Mouse (Mus musculus) fat pad, adult 2 months (tissue): Measurements from ENCODE around the gene Gm3005.
"Not testable (repeated sequence)": the region's sequence is repeated elsewhere in the genome, so short reads cannot be mapped to it uniquely, and the experiment has no call there.

Experiments used
- DNase-seq: peaks from one replicate; pipeline ENCODE4 v3.0.0-alpha.2; 2011; ENCODE audit warnings: low read depth, low spot score; ENCODE audit errors: extremely low read depth

The Gm3005 gene

DNA sequence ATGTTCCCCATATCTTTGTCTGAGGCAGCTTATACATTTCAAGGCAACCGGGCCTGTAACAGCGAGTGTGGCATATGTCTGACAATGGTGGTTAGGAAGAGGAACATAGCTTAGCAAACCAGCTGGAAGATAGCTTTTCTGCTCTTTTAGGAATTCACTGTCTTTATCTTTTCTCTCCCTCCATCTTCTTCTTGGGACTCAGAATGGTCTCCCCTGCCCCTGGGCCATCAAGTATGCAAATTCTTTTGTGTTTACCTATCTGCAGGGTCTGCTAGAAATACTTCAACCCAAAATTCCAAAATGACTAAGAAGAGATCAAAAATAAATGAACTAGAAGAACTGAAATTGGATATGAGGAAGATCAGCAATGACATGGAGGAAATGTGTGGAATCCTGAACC, at the start of gene Gm3005:
TSS of gene Gm3005 (plus strand) at position 301 of the 400 bp plus-strand sequence.
- not testable (repeated sequence) for DNase-seq

DNA sequence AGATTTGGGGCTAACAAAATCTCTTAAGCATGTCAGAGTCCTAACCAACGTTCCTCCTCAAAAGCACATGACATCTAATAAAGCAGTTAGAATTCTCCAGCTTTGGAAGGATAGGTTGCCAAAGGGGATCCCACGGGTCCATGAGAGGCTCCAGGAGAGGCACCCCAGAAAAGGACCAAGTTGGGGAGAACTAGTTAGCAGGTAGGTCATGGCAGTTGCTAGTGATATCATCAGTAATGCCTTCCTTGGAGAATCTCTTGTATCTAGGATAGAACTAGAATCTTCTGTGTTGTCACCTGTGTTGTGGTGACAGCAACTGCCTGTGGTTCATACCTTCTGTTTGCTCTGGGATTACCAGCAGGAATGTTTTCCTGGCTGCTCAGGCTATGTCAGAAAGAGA, 33.1 kb upstream of the Gm3005 start, which contains the start of gene Gm10413:
TSS of gene Gm10413 (plus strand) at position 301 of the 400 bp plus-strand sequence.
- DNase-seq, result not testable (repeated sequence)

DNA sequence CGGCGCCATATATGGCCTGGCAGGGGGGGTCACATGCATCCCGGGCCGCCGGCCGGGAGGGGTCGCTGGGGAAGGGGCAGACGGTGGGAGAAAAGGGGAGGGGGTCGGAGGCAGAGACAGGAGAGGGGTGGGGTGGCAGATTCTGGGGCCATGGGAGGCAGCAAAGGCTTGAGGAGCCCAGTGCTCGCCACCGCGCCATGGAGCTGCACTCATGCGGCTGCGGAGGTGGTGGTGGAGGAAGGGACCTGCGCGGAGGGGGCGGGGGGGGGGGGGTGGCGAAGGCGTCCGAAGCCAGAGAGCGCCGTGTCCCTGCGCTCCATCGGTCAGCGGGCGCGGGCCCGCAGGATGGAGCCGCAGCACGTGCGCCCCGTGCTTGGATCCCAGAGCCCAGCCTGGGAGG, 15.6 kb upstream of the Gm3005 start, which contains the start of gene Gm10409:
TSS of gene Gm10409 (plus strand) at position 301 of the 400 bp plus-strand sequence.
- DNase-seq, result not testable (repeated sequence)

DNA sequence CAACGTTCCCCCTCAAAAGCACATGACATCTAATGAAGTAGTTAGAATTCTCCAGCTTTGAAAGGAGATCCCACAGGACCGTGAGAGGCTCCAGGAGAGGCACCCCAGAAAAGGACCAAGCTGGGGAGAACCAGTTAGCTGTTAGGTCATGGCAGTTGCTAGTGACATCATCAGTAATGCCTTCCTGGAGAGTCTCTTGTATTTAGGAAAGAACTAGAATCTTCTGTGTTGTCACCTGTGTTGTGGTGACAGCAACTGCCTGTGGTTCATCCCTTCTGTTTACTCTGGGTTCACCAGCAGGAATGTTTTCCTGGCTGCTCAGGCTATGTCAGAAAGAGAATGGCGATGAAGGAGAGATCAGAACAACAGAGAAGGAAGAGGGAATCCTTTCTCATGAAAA, 21.2 kb downstream of the Gm3005 start, which contains the start of gene Gm10408:
TSS of gene Gm10408 (plus strand) at position 301 of the 400 bp plus-strand sequence.
- not testable (repeated sequence) for DNase-seq

DNA sequence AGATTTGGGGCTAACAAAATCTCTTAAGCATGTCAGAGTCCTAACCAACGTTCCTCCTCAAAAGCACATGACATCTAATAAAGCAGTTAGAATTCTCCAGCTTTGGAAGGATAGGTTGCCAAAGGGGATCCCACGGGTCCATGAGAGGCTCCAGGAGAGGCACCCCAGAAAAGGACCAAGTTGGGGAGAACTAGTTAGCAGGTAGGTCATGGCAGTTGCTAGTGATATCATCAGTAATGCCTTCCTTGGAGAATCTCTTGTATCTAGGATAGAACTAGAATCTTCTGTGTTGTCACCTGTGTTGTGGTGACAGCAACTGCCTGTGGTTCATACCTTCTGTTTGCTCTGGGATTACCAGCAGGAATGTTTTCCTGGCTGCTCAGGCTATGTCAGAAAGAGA, 206.3 kb downstream of the Gm3005 start, which contains the start of gene Gm3012:
TSS of gene Gm3012 (plus strand) at position 301 of the 400 bp plus-strand sequence.
- not testable (repeated sequence) for DNase-seq
